Mouse (Mus musculus): ENCODE data around the gene Pcdh15.

DNA sequence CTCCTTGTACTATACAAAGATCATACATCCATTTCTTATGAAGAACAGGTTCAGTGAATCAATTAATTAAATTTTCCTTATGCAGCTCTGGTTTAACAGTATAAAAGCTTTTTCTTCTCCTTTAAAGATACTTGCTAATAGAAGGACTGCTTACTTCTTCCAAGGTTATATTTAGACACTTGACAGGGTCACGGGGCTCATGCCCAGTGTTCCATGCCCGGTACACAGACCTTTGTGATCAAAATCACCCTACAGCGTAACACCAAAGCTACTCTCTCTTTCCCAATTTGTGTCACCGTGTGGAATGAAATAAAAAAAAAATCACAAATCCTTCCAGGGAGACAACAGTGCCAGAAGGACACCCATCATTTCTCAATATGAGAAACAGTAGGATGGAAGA is 48.8 kb downstream of the Pcdh15 start:
- TF ChIP-seq GATA1 (IDR thresholded peaks at IDR 0.05; ENCODE audit: borderline replicate concordance, low read length): no peak
- no peak for TF ChIP-seq FLI1 (IDR thresholded peaks at IDR 0.05; ENCODE audit: low read length)
